Mouse (Mus musculus): Measurements from ENCODE around the gene Mrps35.

GRCm38 (mm10) chr6:147118190-147118589, 75.6 kb downstream of the Mrps35 start:
- TF ChIP-seq CTCF (IDR thresholded peaks at IDR 0.05; ENCODE audit: borderline replicate concordance, control insufficient read depth, extremely low read depth, insufficient read depth, low read length, poor library complexity) (no peak), POLR2A (IDR thresholded peaks at IDR 0.05; ENCODE audit: control insufficient read depth, extremely low read depth, insufficient read depth, low read length, poor library complexity) (no peak)
